Mouse (Mus musculus) liver, embryonic 15.5 days (tissue): ENCODE measurements around the gene Gm10985. TPM values are rescaled to one million over a fixed set of nuclear protein-coding genes. Genes with fewer than 3 reads are reported as not detected.

Experiments used
- ATAC-seq: fragments of 200-750 bp; cut with Nextera tagmentation; 2 replicates; pipeline ENCODE4 v1.8.0; 2017; ENCODE audit warnings: moderate number of reproducible peaks, mild to moderate bottlenecking, moderate library complexity; ENCODE audit not compliant: insufficient read depth
- H3K27ac ChIP-seq: fragments of 300-500 bp; sonication (generic); replicated peaks from 2 replicates; pipeline ENCODE4 v1.5.1; 2015; ENCODE audit warnings: mild to moderate bottlenecking, inconsistent platforms
- H3K27me3 ChIP-seq: fragments of 300-500 bp; sonication (generic); 2 replicates; pipeline ENCODE4 v1.6.1; 2015; ENCODE audit warnings: mild to moderate bottlenecking, inconsistent platforms
- H3K36me3 ChIP-seq: fragments of 300-500 bp; sonication (generic); replicated peaks from 2 replicates; pipeline ENCODE4 v1.6.1; 2015; ENCODE audit warnings: moderate library complexity, mild to moderate bottlenecking, inconsistent platforms
- H3K4me1 ChIP-seq: fragments of 300-500 bp; sonication (generic); replicated peaks from 2 replicates; pipeline ENCODE4 v1.6.1; 2015; ENCODE audit warnings: inconsistent platforms
- H3K4me2 ChIP-seq: fragments of 300-500 bp; sonication (generic); 2 replicates; pipeline ENCODE4 v1.6.1; 2015; ENCODE audit warnings: moderate library complexity, mild to moderate bottlenecking, inconsistent platforms
- H3K4me3 ChIP-seq: fragments of 300-500 bp; sonication (generic); replicated peaks from 2 replicates; pipeline ENCODE4 v1.5.1; 2015; ENCODE audit warnings: mild to moderate bottlenecking, inconsistent platforms
- H3K9ac ChIP-seq: fragments of 300-500 bp; sonication (generic); 2 replicates; pipeline ENCODE4 v1.6.1; 2015; ENCODE audit warnings: moderate library complexity, mild to moderate bottlenecking, inconsistent platforms
- H3K9me3 ChIP-seq: fragments of 300-500 bp; sonication (generic); replicated peaks from 2 replicates; pipeline ENCODE4 v1.6.1; 2016; ENCODE audit warnings: inconsistent platforms
- WGBS: fragments of 180-500 bp; shearing (Covaris S2); methylation state at CpG from one replicate; pipeline ENCODE4 v1.1.7; 2015; ENCODE audit warnings: mixed read lengths; ENCODE audit not compliant: insufficient replicate concordance; 5-methylcytosine and 5-hydroxymethylcytosine counted together
- polyA plus RNA-seq: library from polyadenylated mRNA; unstranded; fragments of >200 nt; fragmentation: Nextera tagmentation; extraction: Ambion mirVana; gene quantifications from 2 replicates; pipeline ENCODE4 v1.2.1, GENCODE M21; 2015

The Gm10985 gene
- polyA plus RNA-seq, 1 experiment from 2014 or later = not detected

- Histone ChIP-seq H3K36me3 (no peaks in the 10 kb centered on the region), H3K27ac (no peak overlapping the region), H3K9ac (no peak overlapping the region), H3K4me3 (no peak overlapping the region), H3K27me3 (no peaks in the 10 kb centered on the region), H3K4me2 (no peak overlapping the region), H3K4me1 (peaks cover 3% of the 10 kb centered on the region; the same call in 1 of the 2 replicates), H3K9me3 (no peaks in the 10 kb centered on the region)
- no peak for ATAC-seq
- WGBS = 67% methylated on average over 4 of the region's 4 CpGs
Measured at GRCm38 (mm10) chr3:53868212-53868611, 23.3 kb downstream of the Gm10985 start.

- no peak overlapping the region for H3K4me2 ChIP-seq
- peaks cover 3% of the 10 kb centered on the region; the same call in 1 of the 2 replicates for H3K4me1 ChIP-seq
- no peak overlapping the region for H3K4me3 ChIP-seq
- ATAC-seq = no peak
- H3K27me3 ChIP-seq = no peaks in the 10 kb centered on the region
- no peak overlapping the region for H3K9ac ChIP-seq
- H3K36me3 ChIP-seq = no peaks in the 10 kb centered on the region
- WGBS = 36% methylated on average over 1 of the region's 1 CpGs
- H3K27ac ChIP-seq = no peak overlapping the region
- no peaks in the 10 kb centered on the region for H3K9me3 ChIP-seq
Measured at GRCm38 (mm10) chr3:53869263-53869662, 24.4 kb downstream of the Gm10985 start.

GRCm38 (mm10) chr3:53870482-53870881 lies 25.6 kb downstream of the Gm10985 start:
- no peak overlapping the region for H3K27ac ChIP-seq
- H3K36me3 ChIP-seq = no peaks in the 10 kb centered on the region
- H3K9ac ChIP-seq = no peak overlapping the region
- no peak overlapping the region for H3K4me2 ChIP-seq
- no peaks in the 10 kb centered on the region for H3K4me1 ChIP-seq
- no peak overlapping the region for H3K4me3 ChIP-seq
- 46% methylated on average over 6 of the region's 6 CpGs for WGBS
- no peaks in the 10 kb centered on the region for H3K27me3 ChIP-seq
- H3K9me3 ChIP-seq = no peaks in the 10 kb centered on the region
- no peak for ATAC-seq

GRCm38 (mm10) chr3:53871596-53871995 lies 26.7 kb downstream of the Gm10985 start:
- no peak overlapping the region for H3K4me3 ChIP-seq
- 47% methylated on average over 1 of the region's 1 CpGs for WGBS

GRCm38 (mm10) chr3:53890619-53891540 lies 46.0 kb downstream of the Gm10985 start:
- no peak overlapping the region for H3K9ac ChIP-seq
- H3K4me3 ChIP-seq = no peak overlapping the region
- no peaks in the 10 kb centered on the region for H3K36me3 ChIP-seq
- no peaks in the 10 kb centered on the region for H3K9me3 ChIP-seq
- no peak overlapping the region for H3K4me2 ChIP-seq
- no peak overlapping the region for H3K27ac ChIP-seq
- H3K4me1 ChIP-seq = no peaks in the 10 kb centered on the region
- 75% methylated on average over 12 of the region's 12 CpGs for WGBS
- no peaks in the 10 kb centered on the region for H3K27me3 ChIP-seq
- no peak for ATAC-seq

More at GRCm38 (mm10) chr3:53871596-53871995, 26.7 kb downstream of the Gm10985 start:
- H3K27ac ChIP-seq = no peak overlapping the region
- ATAC-seq = no peak
- H3K4me1 ChIP-seq = no peaks in the 10 kb centered on the region
- no peak overlapping the region for H3K4me2 ChIP-seq
- H3K9me3 ChIP-seq = no peaks in the 10 kb centered on the region
- H3K27me3 ChIP-seq = no peaks in the 10 kb centered on the region
- H3K9ac ChIP-seq = no peak overlapping the region
- no peaks in the 10 kb centered on the region for H3K36me3 ChIP-seq

Other genes starting within 250 kb of the Gm10985 start
- gene Frem2, start 187.7 kb upstream of the Gm10985 start, polyA plus RNA-seq = 0.30 and 0.33 TPM in 2 replicates
- 44.1 and 52.5 TPM in 2 replicates for gene Ufm1, start 18.7 kb downstream of the Gm10985 start, polyA plus RNA-seq